Mouse (Mus musculus) intestine, postnatal 0 days (tissue): Measurements from ENCODE around the gene Tex44. TPM values are rescaled to one million over a fixed set of nuclear protein-coding genes. Genes with fewer than 3 reads are reported as not detected.
A peak's percentile ranks its signal among the peaks of the same experiment; 100 is the strongest.

Experiments used
- ATAC-seq: fragments of 200-750 bp; cut with Nextera tagmentation; 2 replicates; pipeline ENCODE4 v1.8.0; 2017; ENCODE audit warnings: mild to moderate bottlenecking, moderate TSS enrichment, moderate library complexity
- H3K27ac ChIP-seq: fragments of 300-500 bp; sonication (generic); 2 replicates; pipeline ENCODE4 v1.5.1; 2014; ENCODE audit warnings: mild to moderate bottlenecking, low read depth, low read length, moderate library complexity
- H3K27me3 ChIP-seq: fragments of 300-500 bp; sonication (generic); replicated peaks from 2 replicates; pipeline ENCODE4 v1.6.1; 2014; ENCODE audit warnings: low read length, mixed read lengths; ENCODE audit not compliant: control insufficient read depth, insufficient read depth
- H3K36me3 ChIP-seq: fragments of 300-500 bp; sonication (generic); 2 replicates; pipeline ENCODE4 v1.6.1; 2014; ENCODE audit warnings: mild to moderate bottlenecking, moderate library complexity; ENCODE audit not compliant: control insufficient read depth, insufficient read depth
- H3K4me1 ChIP-seq: fragments of 300-500 bp; sonication (generic); replicated peaks from 2 replicates; pipeline ENCODE4 v1.6.1; 2014; ENCODE audit warnings: antibody characterized with exemption, low read length, mixed read lengths; ENCODE audit not compliant: control insufficient read depth, insufficient read depth
- H3K4me2 ChIP-seq: fragments of 300-500 bp; sonication (generic); replicated peaks from 2 replicates; pipeline ENCODE4 v1.6.1; 2014; ENCODE audit warnings: low read depth, mild to moderate bottlenecking, moderate library complexity
- H3K4me3 ChIP-seq: fragments of 300-500 bp; sonication (generic); 2 replicates; pipeline ENCODE4 v1.5.1; 2014; ENCODE audit warnings: low read depth, low read length
- H3K9ac ChIP-seq: fragments of 300-500 bp; sonication (generic); 2 replicates; pipeline ENCODE4 v1.6.1; 2014; ENCODE audit warnings: mild to moderate bottlenecking, low read depth, low read length
- H3K9me3 ChIP-seq: fragments of 300-500 bp; sonication (generic); 2 replicates; pipeline ENCODE4 v1.6.1; 2016; ENCODE audit warnings: mixed run types; ENCODE audit not compliant: control insufficient read depth
- CTCF ChIP-seq: sonication (generic); IDR thresholded peaks from 2 replicates; pipeline ENCODE4 v1.5.1; 2016; ENCODE audit warnings: low read depth, mild to moderate bottlenecking, control low read depth, antibody characterized with exemption, moderate library complexity
- WGBS: fragments of 180-500 bp; shearing (Covaris S2); extraction: QIAGEN DNeasy Blood & Tissue Kit; methylation state at CpG from one replicate; pipeline ENCODE4 v1.1.7; 2014; 5-methylcytosine and 5-hydroxymethylcytosine counted together
- polyA plus RNA-seq: library from polyadenylated mRNA; unstranded; fragments of >200 nt; fragmentation: Nextera tagmentation; extraction: Ambion mirVana; gene quantifications from 2 replicates; pipeline ENCODE4 v1.2.1, GENCODE M21; 2015

Gene Tex44
- polyA plus RNA-seq, 1 experiment from 2014 or later: not detected

DNA sequence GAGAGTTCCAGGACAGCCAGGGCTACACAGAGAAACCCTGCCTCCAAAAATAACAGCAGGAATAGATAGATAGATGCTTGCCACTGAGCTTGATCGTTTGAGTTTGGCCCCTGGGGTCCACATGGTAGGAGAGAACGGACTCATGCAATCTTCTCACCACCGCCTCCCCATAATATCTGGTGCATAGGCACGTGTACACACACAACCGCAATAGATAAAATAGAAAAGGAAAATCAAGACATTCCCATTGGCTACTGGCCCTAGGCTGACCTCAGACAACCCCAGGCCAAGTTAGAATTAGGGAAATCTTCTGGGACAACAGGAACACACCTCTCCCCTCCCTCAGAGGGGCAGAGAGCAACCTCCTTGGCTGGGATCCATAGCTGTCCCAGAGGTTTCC is 11.4 kb upstream of the Tex44 start:
- H3K27me3 ChIP-seq: no peaks in the 10 kb centered on the region
- ATAC-seq: no peak
- no peak overlapping the region for H3K4me2 ChIP-seq
- WGBS: 78% methylated on average over 5 of the region's 5 CpGs
- no peaks in the 10 kb centered on the region for H3K9me3 ChIP-seq
- no peaks in the 10 kb centered on the region for H3K36me3 ChIP-seq
- no peak overlapping the region for H3K9ac ChIP-seq
- H3K4me3 ChIP-seq: no peak overlapping the region
- no peak for TF ChIP-seq CTCF
- no peaks in the 10 kb centered on the region for H3K4me1 ChIP-seq
- no peak overlapping the region for H3K27ac ChIP-seq

DNA sequence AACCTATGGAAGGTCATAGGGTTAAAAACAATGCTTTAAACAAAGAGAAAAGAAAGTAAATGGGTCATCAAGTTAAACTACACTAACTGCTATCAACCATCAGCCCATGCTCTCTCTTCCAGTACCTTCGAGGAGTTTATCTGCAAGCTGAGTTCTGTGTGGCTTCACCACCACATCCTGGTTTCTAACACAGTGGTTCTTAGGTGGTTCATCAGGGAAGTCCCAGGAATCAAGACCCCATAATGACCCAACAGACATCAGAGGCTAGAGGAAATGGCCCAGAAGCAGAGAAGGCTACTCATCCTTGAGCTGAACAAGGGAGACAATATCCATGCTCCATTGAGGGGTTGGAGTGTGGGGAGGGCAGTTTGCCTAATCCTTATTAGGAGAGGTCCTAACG is 11.0 kb upstream of the Tex44 start:
- no peak overlapping the region for H3K4me2 ChIP-seq
- no peaks in the 10 kb centered on the region for H3K27me3 ChIP-seq
- H3K36me3 ChIP-seq: no peaks in the 10 kb centered on the region
- 62% methylated on average over 2 of the region's 2 CpGs for WGBS
- no peak overlapping the region for H3K4me3 ChIP-seq
- no peak overlapping the region for H3K27ac ChIP-seq
- H3K9me3 ChIP-seq: no peaks in the 10 kb centered on the region
- no peaks in the 10 kb centered on the region for H3K4me1 ChIP-seq
- no peak for ATAC-seq
- no peak overlapping the region for H3K9ac ChIP-seq
- no peak for TF ChIP-seq CTCF

DNA sequence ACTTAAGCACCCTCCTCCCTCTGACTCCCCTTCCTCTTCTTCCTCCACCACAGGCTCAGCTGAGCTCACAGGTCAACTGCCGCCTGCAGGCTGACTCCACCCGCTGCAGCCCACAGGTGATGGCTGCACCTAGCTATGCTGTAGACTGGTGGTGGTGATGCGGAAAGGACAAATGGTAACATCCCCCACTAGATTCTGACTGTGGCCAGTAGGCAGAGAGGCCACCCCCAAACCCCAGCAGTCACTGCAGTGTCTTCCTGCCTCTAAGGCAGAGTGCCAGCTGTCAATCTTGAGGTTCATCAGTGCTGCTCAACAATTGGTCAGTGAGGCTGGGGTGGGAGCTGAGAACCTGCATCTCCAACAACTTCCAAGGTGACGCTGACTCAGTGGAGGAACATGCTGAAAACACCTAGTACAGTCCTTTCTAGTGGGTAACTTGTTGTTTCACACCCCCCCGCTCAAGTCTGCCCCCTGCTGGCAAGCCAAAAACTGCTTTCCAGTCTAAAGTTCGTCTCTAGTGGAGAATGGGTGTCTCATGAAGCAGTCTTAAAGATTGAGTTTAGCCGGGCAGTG is 10.4 kb upstream of the Tex44 start:
- no peaks in the 10 kb centered on the region for H3K4me1 ChIP-seq
- no peak overlapping the region for H3K4me3 ChIP-seq
- no peaks in the 10 kb centered on the region for H3K27me3 ChIP-seq
- no peak overlapping the region for H3K4me2 ChIP-seq
- TF ChIP-seq CTCF: peak; percentile 66
- H3K9ac ChIP-seq: no peak overlapping the region
- no peaks in the 10 kb centered on the region for H3K36me3 ChIP-seq
- no peak overlapping the region for H3K27ac ChIP-seq
- no peaks in the 10 kb centered on the region for H3K9me3 ChIP-seq
- ATAC-seq: 0 out of 2 replicates have a peak, but pooled peaks have one; percentile 20
- WGBS: 64% methylated on average over 7 of the region's 7 CpGs

DNA sequence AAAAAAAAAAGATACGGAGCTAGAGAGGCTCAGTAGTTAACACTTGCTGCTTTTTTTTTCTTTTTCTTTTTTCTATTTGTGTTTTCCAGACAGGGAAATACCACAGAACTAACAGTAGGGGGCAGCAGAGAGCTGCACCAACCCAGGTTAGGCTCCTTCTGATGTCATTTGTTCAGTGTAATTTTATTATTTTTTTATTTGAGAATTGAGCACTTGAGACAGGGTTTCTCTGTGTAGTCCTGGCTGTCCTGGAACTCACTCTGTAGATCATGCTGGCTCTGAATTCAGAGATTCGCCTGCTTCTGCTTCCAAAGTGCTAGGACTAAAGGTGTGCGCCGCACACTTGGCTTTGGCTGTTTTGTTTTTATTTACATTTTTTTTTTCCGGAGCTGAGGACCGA is 9.8 kb upstream of the Tex44 start:
- Histone ChIP-seq H3K36me3 (no peaks in the 10 kb centered on the region), H3K27ac (no peak overlapping the region), H3K4me3 (no peak overlapping the region), H3K27me3 (no peaks in the 10 kb centered on the region), H3K9ac (no peak overlapping the region), H3K9me3 (no peaks in the 10 kb centered on the region), H3K4me1 (no peaks in the 10 kb centered on the region), H3K4me2 (no peak overlapping the region)
- no peak for ATAC-seq
- WGBS: 68% methylated on average over 6 of the region's 6 CpGs
- peak; percentile 78 for TF ChIP-seq CTCF

DNA sequence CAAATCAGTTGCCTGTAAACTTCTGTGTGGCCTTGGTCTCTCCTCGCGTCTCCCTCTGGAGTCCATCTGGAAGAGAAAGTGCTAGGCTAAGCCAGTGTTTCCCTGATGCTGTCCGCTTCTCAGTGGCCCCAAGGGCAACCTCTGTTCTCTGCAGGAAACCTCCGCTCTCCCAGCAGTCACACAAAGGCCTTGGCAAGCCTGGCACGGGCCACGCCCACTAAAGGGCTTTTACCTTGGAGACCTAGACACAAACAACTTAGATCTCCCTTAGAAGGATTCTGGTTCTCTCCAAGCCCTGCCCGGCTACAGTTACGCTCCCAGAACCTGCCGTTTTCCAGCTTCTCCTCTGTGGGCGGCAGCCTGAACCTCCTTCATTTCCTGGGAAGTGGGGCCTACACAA is 5.1 kb upstream of the Tex44 start:
- H3K9ac ChIP-seq: no peak overlapping the region
- H3K4me3 ChIP-seq: no peak overlapping the region
- no peak for TF ChIP-seq CTCF
- 43% methylated on average over 10 of the region's 10 CpGs for WGBS
- H3K9me3 ChIP-seq: no peaks in the 10 kb centered on the region
- H3K36me3 ChIP-seq: no peaks in the 10 kb centered on the region
- H3K4me2 ChIP-seq: no peak overlapping the region
- ATAC-seq: no peak; the same call in 1 of the 2 replicates
- H3K27ac ChIP-seq: no peak overlapping the region
- H3K27me3 ChIP-seq: no peaks in the 10 kb centered on the region
- no peaks in the 10 kb centered on the region for H3K4me1 ChIP-seq

DNA sequence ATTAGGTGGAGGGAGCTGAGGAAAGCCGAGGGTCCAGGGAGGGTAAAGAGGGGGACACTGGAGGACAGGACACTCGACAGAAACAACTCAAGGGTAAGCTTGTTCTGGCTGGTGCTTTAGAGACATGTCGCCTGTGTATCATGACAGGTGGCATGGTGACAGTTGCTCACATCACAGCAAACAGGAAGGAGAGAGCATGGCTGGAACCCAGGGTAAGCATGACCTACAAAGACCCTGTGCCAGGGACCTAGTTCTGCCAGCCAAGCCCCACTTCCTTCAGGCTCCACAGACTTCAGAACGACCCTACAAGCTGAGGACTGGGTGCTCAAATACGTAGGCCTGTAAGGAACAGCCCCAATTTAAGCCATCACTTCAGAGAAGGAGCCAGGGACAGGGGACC is 2.2 kb upstream of the Tex44 start:
- no peak overlapping the region for H3K9ac ChIP-seq
- H3K27ac ChIP-seq: no peak overlapping the region
- no peak overlapping the region for H3K4me3 ChIP-seq
- no peak overlapping the region for H3K4me2 ChIP-seq
- no peak for TF ChIP-seq CTCF
- H3K27me3 ChIP-seq: no peaks in the 10 kb centered on the region
- 80% methylated on average over 5 of the region's 5 CpGs for WGBS
- no peaks in the 10 kb centered on the region for H3K4me1 ChIP-seq
- no peak for ATAC-seq
- no peaks in the 10 kb centered on the region for H3K36me3 ChIP-seq
- no peaks in the 10 kb centered on the region for H3K9me3 ChIP-seq

DNA sequence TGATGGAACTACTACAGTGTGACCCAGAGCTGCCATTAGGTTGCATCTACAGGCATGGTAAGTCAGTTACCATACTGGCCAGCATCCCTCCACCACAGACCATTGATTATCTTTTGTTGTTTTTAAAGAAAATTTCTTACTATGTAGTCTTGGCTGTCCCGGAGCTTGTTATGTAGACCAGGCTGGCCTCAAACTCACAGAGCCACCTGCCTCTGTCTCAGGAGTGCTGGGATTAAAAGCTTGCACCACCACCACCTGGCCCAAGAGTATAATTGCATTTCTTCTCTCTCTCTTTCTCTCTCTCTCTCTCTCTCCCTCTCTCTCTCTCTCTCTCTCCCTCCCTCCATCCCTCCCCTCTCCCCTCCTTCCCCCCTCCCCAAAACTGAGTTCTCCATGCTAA is 1.8 kb upstream of the Tex44 start:
- Histone ChIP-seq H3K4me3 (no peak overlapping the region), H3K9me3 (no peaks in the 10 kb centered on the region), H3K4me2 (no peak overlapping the region), H3K4me1 (no peaks in the 10 kb centered on the region), H3K36me3 (no peaks in the 10 kb centered on the region), H3K9ac (no peak overlapping the region), H3K27ac (no peak overlapping the region), H3K27me3 (no peaks in the 10 kb centered on the region)
- WGBS: 62% methylated on average over 1 of the region's 1 CpGs
- no peak for TF ChIP-seq CTCF
- no peak for ATAC-seq
